Mouse (Mus musculus) erythroblast, embryonic 14.5 days (primary cell): ENCODE data around the gene Abr. TPM values are rescaled to one million over a fixed set of nuclear protein-coding genes. Genes with fewer than 3 reads are reported as not detected.

ENCODE experiments used
- H3K27me3 ChIP-seq: 2 replicates; pipeline ENCODE4 v1.6.1; 2012; ENCODE audit warnings: inconsistent platforms; ENCODE audit not compliant: control insufficient read depth
- H3K36me3 ChIP-seq: 2 replicates; pipeline ENCODE4 v1.6.1; 2012; ENCODE audit warnings: mild to moderate bottlenecking, inconsistent platforms; ENCODE audit not compliant: control insufficient read depth
- H3K4me1 ChIP-seq: 2 replicates; pipeline ENCODE4 v1.6.1; 2012; ENCODE audit warnings: inconsistent platforms; ENCODE audit not compliant: control insufficient read depth
- H3K4me3 ChIP-seq: replicated peaks from 2 replicates; pipeline ENCODE3; 2012; ENCODE audit warnings: moderate library complexity, mild to moderate bottlenecking, inconsistent platforms
- H3K9me3 ChIP-seq: 2 replicates; pipeline ENCODE4 v1.6.1; 2012; ENCODE audit warnings: low read length, inconsistent platforms, mixed read lengths; ENCODE audit not compliant: control insufficient read depth
- GATA1 ChIP-seq: IDR thresholded peaks from 2 replicates; pipeline ENCODE4 v1.6.1; 2012; ENCODE audit warnings: low read length, inconsistent platforms, mixed read lengths
- TAL1 ChIP-seq: IDR thresholded peaks from 3 replicates; pipeline ENCODE4 v1.6.1; 2012; ENCODE audit warnings: low read length, inconsistent platforms, mixed read lengths
- polyA plus RNA-seq: library from polyadenylated mRNA; stranded (reverse); fragments of >175 nt; gene quantifications from 2 replicates; pipeline ENCODE4 v1.2.3, GENCODE M21; 2012

Gene Abr
- polyA plus RNA-seq, 1 experiment: 0.03 TPM

- H3K9me3 ChIP-seq: no peaks in the 10 kb centered on the region
- H3K36me3 ChIP-seq: peaks cover 24% of the 10 kb centered on the region
- no peaks in the 10 kb centered on the region for H3K27me3 ChIP-seq
- H3K4me1 ChIP-seq: no peaks in the 10 kb centered on the region
- TF ChIP-seq GATA1 (no peak), TAL1 (no peak)
- no peak overlapping the region for H3K4me3 ChIP-seq
These were observed 201.2 kb downstream of the Abr start for GRCm38 (mm10) chr11:76420896-76421295.

- H3K4me1 ChIP-seq: no peaks in the 10 kb centered on the region
- H3K4me3 ChIP-seq: no peak overlapping the region
- peaks cover 41% of the 10 kb centered on the region for H3K36me3 ChIP-seq
- no peaks in the 10 kb centered on the region for H3K27me3 ChIP-seq
- TF ChIP-seq TAL1: no peak
- no peak for TF ChIP-seq GATA1
- no peaks in the 10 kb centered on the region for H3K9me3 ChIP-seq
These were observed 202.9 kb downstream of the Abr start for GRCm38 (mm10) chr11:76419179-76419578.

- H3K4me3 ChIP-seq: no peak overlapping the region
- TF ChIP-seq GATA1: no peak
- no peak for TF ChIP-seq TAL1
These were observed 203.7 kb downstream of the Abr start for GRCm38 (mm10) chr11:76418423-76418822.

GRCm38 (mm10) chr11:76415985-76416384, 206.1 kb downstream of the Abr start:
- peaks cover 64% of the 10 kb centered on the region for H3K36me3 ChIP-seq
- no peaks in the 10 kb centered on the region for H3K27me3 ChIP-seq
- TF ChIP-seq TAL1: no peak
- no peak for TF ChIP-seq GATA1
- H3K9me3 ChIP-seq: no peaks in the 10 kb centered on the region
- no peak overlapping the region for H3K4me3 ChIP-seq
- H3K4me1 ChIP-seq: 0 out of 2 replicates have a peak, but pooled peaks cover 2% of the 10 kb centered on the region

More at GRCm38 (mm10) chr11:76418423-76418822, 203.7 kb downstream of the Abr start:
- no peaks in the 10 kb centered on the region for H3K9me3 ChIP-seq
- H3K36me3 ChIP-seq: peaks cover 48% of the 10 kb centered on the region
- H3K4me1 ChIP-seq: no peaks in the 10 kb centered on the region
- no peaks in the 10 kb centered on the region for H3K27me3 ChIP-seq

GRCm38 (mm10) chr11:76415001-76415400, 207.1 kb downstream of the Abr start:
- Histone ChIP-seq H3K4me1 (0 out of 2 replicates have a peak, but pooled peaks cover 2% of the 10 kb centered on the region), H3K4me3 (no peak overlapping the region), H3K9me3 (no peaks in the 10 kb centered on the region), H3K36me3 (peaks cover 68% of the 10 kb centered on the region), H3K27me3 (no peaks in the 10 kb centered on the region)
- TF ChIP-seq GATA1 (no peak), TAL1 (no peak)

- H3K4me3 ChIP-seq: no peak overlapping the region
- peaks cover 4% of the 10 kb centered on the region for H3K4me1 ChIP-seq
- no peaks in the 10 kb centered on the region for H3K27me3 ChIP-seq
- TF ChIP-seq TAL1 (no peak), GATA1 (no peak)
- no peaks in the 10 kb centered on the region for H3K9me3 ChIP-seq
- peaks cover 69% of the 10 kb centered on the region for H3K36me3 ChIP-seq
These were observed 208.9 kb downstream of the Abr start for GRCm38 (mm10) chr11:76413202-76413601.

- Histone ChIP-seq H3K27me3 (no peaks in the 10 kb centered on the region), H3K4me1 (peaks cover 20% of the 10 kb centered on the region), H3K4me3 (no peak overlapping the region), H3K36me3 (peaks cover 48% of the 10 kb centered on the region), H3K9me3 (no peaks in the 10 kb centered on the region)
- TF ChIP-seq GATA1 (no peak), TAL1 (no peak)
These were observed 211.3 kb downstream of the Abr start for GRCm38 (mm10) chr11:76410826-76411225.

- H3K36me3 ChIP-seq: peaks cover 15% of the 10 kb centered on the region
- H3K4me3 ChIP-seq: peak within 1 kb of the TSS; percentile 78
- peaks cover 18% of the 10 kb centered on the region for H3K4me1 ChIP-seq
- H3K27me3 ChIP-seq: peaks cover 14% of the 10 kb centered on the region
- H3K9me3 ChIP-seq: no peaks in the 10 kb centered on the region
- TF ChIP-seq GATA1 (peak; percentile 28; the same call in 1 of the 2 replicates), TAL1 (no peak)
These were observed 215.2 kb downstream of the Abr start, which contains the start of gene Timm22 for GRCm38 (mm10) chr11:76406702-76407583. Gene Timm22, plus strand, starts transcription at chr11:76406952.

GRCm38 (mm10) chr11:76405626-76406264, 216.4 kb downstream of the Abr start:
- Histone ChIP-seq H3K4me1 (peaks cover 18% of the 10 kb centered on the region), H3K36me3 (peaks cover 7% of the 10 kb centered on the region), H3K4me3 (no peak overlapping the region), H3K9me3 (no peaks in the 10 kb centered on the region), H3K27me3 (peaks cover 22% of the 10 kb centered on the region)
- TF ChIP-seq GATA1: no peak
- no peak for TF ChIP-seq TAL1
